Mouse (Mus musculus) heart, adult 2 months (tissue): ENCODE data around the gene Mthfsd. TPM values are rescaled to one million over a fixed set of nuclear protein-coding genes. Genes with fewer than 3 reads are reported as not detected.

Experiments used
- DNase-seq, 2 experiments: peaks; one replicate each; pipeline ENCODE4 v3.0.0; 2021
- H3K27ac ChIP-seq: fragments of 200-600 bp; 2 replicates; pipeline ENCODE4 v1.8.1; 2022
- H3K27me3 ChIP-seq: fragments of 200-500 bp; 2 replicates; pipeline ENCODE4 v1.6.1; 2012; ENCODE audit warnings: mild to moderate bottlenecking, low read length, inconsistent platforms, mixed read lengths; ENCODE audit not compliant: control insufficient read depth, insufficient read depth
- H3K36me3 ChIP-seq: fragments of 200-500 bp; 2 replicates; pipeline ENCODE4 v1.6.1; 2012; ENCODE audit warnings: low read length, inconsistent platforms; ENCODE audit not compliant: control insufficient read depth, insufficient read depth
- H3K4me1 ChIP-seq: fragments of 200-500 bp; 2 replicates; pipeline ENCODE4 v1.6.1; 2011; ENCODE audit warnings: low read length; ENCODE audit not compliant: control insufficient read depth, insufficient read depth
- H3K4me3 ChIP-seq: fragments of 200-600 bp; 2 replicates; pipeline ENCODE4 v1.8.1; 2022
- H3K79me2 ChIP-seq: fragments of 200-500 bp; replicated peaks from 2 replicates; pipeline ENCODE4 v1.6.1; 2012; ENCODE audit warnings: mild to moderate bottlenecking, inconsistent platforms, low read length, moderate library complexity, mixed read lengths; ENCODE audit not compliant: control insufficient read depth, insufficient read depth
- H3K9ac ChIP-seq: fragments of 200-500 bp; 2 replicates; pipeline ENCODE4 v1.6.1; 2012; ENCODE audit warnings: low read depth, mild to moderate bottlenecking, control low read depth, inconsistent platforms, low read length, mixed read lengths
- CTCF ChIP-seq: fragments of 200-600 bp; IDR thresholded peaks from 2 replicates; pipeline ENCODE4 v1.8.1; 2022; ENCODE audit warnings: antibody characterized with exemption, mild to moderate bottlenecking, moderate library complexity
- EP300 ChIP-seq: fragments of 200-500 bp; IDR thresholded peaks from 2 replicates; pipeline ENCODE4 v1.6.1; 2011; ENCODE audit warnings: low read depth, low read length, control low read depth; ENCODE audit not compliant: insufficient read depth
- POLR2A ChIP-seq: fragments of 200-500 bp; IDR thresholded peaks from 2 replicates; pipeline ENCODE4 v1.6.1; 2011; ENCODE audit warnings: mild to moderate bottlenecking, low read depth, low read length, control low read depth; ENCODE audit not compliant: insufficient read depth
- WGBS: fragments of 180-500 bp; shearing (Covaris S2); methylation state at CpG from one replicate; pipeline ENCODE4 v1.1.7; 2018; 5-methylcytosine and 5-hydroxymethylcytosine counted together
- intact Hi-C: fragments of 180-260 bp; cut with DNase I; formaldehyde crosslinking; loops from one replicate; pipeline ENCODE4 v1.15.1; 2025
- polyA plus RNA-seq: library from polyadenylated mRNA; depleted of rRNA; stranded (reverse); fragments of >200 nt; gene quantifications from 2 replicates; pipeline ENCODE4 v1.2.3, GENCODE M21; 2012
- total RNA-seq, 2 experiments: library from RNA; stranded (reverse); gene quantifications; 2 replicates each; pipeline ENCODE4 v1.2.3; 2021

Gene Mthfsd
- total and polyA plus RNA-seq, 3 experiments = 12.8 to 26.4 (median 13.5) TPM

DNA sequence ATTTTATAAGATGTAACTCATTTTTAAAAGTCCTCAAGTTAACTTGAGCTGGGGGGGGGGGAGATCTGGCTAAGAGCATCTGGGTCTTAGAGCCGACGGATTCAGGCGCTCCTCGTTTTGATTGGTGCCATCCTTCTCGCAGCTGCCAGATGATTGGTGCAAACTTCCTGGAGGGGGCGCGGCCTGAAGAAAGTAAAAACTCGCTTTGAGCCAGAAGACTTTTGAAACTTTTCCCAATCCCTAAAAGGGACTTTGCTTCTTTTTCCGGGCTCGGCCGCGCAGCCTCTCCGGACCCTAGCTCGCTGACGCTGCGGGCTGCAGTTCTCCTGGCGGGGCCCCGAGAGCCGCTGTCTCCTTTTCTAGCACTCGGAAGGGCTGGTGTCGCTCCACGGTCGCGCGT is 7.8 kb upstream of the Mthfsd start, which contains the start of gene Foxc2:
Foxc2 (plus strand) TSS at position 224 of the 400 bp plus-strand sequence.
- H3K36me3 ChIP-seq = no peaks in the 10 kb centered on the region
- WGBS = under 1% methylated on average over 25 of the region's 25 CpGs
- H3K4me1 ChIP-seq = no peaks in the 10 kb centered on the region; the same call in 1 of the 2 replicates
- H3K4me3 ChIP-seq = peak within 1 kb of the TSS; percentile 77
- H3K9ac ChIP-seq = peak within 1 kb of the TSS; percentile 83
- intact Hi-C loops = no loop called here
- H3K27ac ChIP-seq = peak within 1 kb of the TSS; percentile 83
- H3K79me2 ChIP-seq = no peaks in the 10 kb centered on the region
- peak; percentile 85 to 91 for DNase-seq
- peak; percentile 81 for TF ChIP-seq POLR2A
- TF ChIP-seq CTCF = peak; percentile 32; the same call in 1 of the 2 replicates
- no peak for TF ChIP-seq EP300
- peaks cover 20% of the 10 kb centered on the region for H3K27me3 ChIP-seq

- intact Hi-C loops = no loop called here
- no peaks in the 10 kb centered on the region for H3K79me2 ChIP-seq
- DNase-seq = no peak
- peaks cover 20% of the 10 kb centered on the region for H3K27me3 ChIP-seq
- H3K36me3 ChIP-seq = no peaks in the 10 kb centered on the region
- H3K4me1 ChIP-seq = no peaks in the 10 kb centered on the region; the same call in 1 of the 2 replicates
- H3K4me3 ChIP-seq = no peak overlapping the region
- TF ChIP-seq POLR2A (no peak), EP300 (no peak), CTCF (no peak)
- no peak overlapping the region for H3K27ac ChIP-seq
- 14% methylated on average over 25 of the region's 25 CpGs for WGBS
- H3K9ac ChIP-seq = no peak overlapping the region
Measured at GRCm38 (mm10) chr8:121115136-121115535, 6.9 kb upstream of the Mthfsd start.

GRCm38 (mm10) chr8:121113261-121113660 is 5.1 kb upstream of the Mthfsd start:
- peaks cover 18% of the 10 kb centered on the region for H3K27me3 ChIP-seq
- no peak overlapping the region for H3K4me3 ChIP-seq
- H3K4me1 ChIP-seq = no peaks in the 10 kb centered on the region; the same call in 1 of the 2 replicates
- H3K79me2 ChIP-seq = no peaks in the 10 kb centered on the region
- no peak overlapping the region for H3K9ac ChIP-seq
- H3K27ac ChIP-seq = no peak overlapping the region
- TF ChIP-seq CTCF (peak; percentile 100), POLR2A (no peak), EP300 (peak; percentile 98)
- H3K36me3 ChIP-seq = no peaks in the 10 kb centered on the region
- DNase-seq = peak; percentile 94 to 99
- WGBS = under 1% methylated on average over 21 of the region's 21 CpGs
- intact Hi-C loops = loop anchor here (1.0 kb wide), 3 partner anchors 116 to 400 kb away; no protein-coding TSS in a partner anchor

- no peak for DNase-seq
- Histone ChIP-seq H3K79me2 (no peaks in the 10 kb centered on the region), H3K4me1 (no peaks in the 10 kb centered on the region; the same call in 1 of the 2 replicates), H3K27ac (no peak overlapping the region), H3K36me3 (no peaks in the 10 kb centered on the region), H3K4me3 (no peak overlapping the region), H3K9ac (no peak overlapping the region), H3K27me3 (peaks cover 4% of the 10 kb centered on the region; the same call in 1 of the 2 replicates)
- WGBS = 41% methylated on average over 7 of the region's 7 CpGs
- intact Hi-C loops = no loop called here
- TF ChIP-seq POLR2A (no peak), EP300 (no peak), CTCF (no peak)
Measured at GRCm38 (mm10) chr8:121111145-121111907, 3.1 kb upstream of the Mthfsd start.

DNA sequence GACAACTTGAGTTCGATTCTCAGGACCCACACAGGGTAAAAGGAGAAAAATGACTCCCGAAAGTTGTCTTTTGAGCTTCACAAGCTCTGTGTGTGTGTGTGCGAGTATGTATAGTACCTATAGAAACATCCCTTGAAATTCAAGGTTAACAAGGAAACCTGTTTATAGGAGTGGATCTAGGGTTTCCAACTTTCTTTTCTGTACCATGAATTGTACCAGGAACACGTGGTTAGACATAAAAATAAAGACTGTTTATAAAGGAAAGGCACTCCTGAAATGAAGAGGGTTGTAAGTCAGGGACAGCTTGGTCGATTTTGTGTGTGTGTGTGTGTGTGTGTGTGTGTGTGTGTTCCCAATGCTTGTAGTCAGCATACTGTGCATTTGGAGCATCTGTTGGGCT is 465 bp upstream of the Mthfsd start:
- no peak for DNase-seq
- no peaks in the 10 kb centered on the region for H3K4me1 ChIP-seq
- intact Hi-C loops = no loop called here
- WGBS = 13% methylated on average over 5 of the region's 5 CpGs
- no peaks in the 10 kb centered on the region for H3K27me3 ChIP-seq
- TF ChIP-seq EP300 (no peak), POLR2A (no peak), CTCF (no peak)
- no peaks in the 10 kb centered on the region for H3K36me3 ChIP-seq
- peak overlapping the region; percentile 97 for H3K4me3 ChIP-seq
- H3K9ac ChIP-seq = peak overlapping the region; percentile 63
- H3K79me2 ChIP-seq = no peaks in the 10 kb centered on the region
- peak overlapping the region; percentile 86 for H3K27ac ChIP-seq
